Mouse (Mus musculus) brain, embryonic 14.5 days (tissue): ENCODE measurements around the gene Fras1.

ENCODE experiments used
- CTCF ChIP-seq: fragments of 200-500 bp; IDR thresholded peaks from 2 replicates; pipeline ENCODE4 v1.5.1; 2012; ENCODE audit warnings: inconsistent platforms, mild to moderate bottlenecking, moderate library complexity, borderline replicate concordance; ENCODE audit not compliant: insufficient read depth, insufficient read length; ENCODE audit errors: extremely low read depth
- POLR2A ChIP-seq: fragments of 200-500 bp; IDR thresholded peaks from 2 replicates; pipeline ENCODE4 v1.6.1; 2012; ENCODE audit warnings: mild to moderate bottlenecking, inconsistent platforms, borderline replicate concordance; ENCODE audit not compliant: poor library complexity, insufficient read depth, insufficient read length, severe bottlenecking; ENCODE audit errors: extremely low read depth

DNA sequence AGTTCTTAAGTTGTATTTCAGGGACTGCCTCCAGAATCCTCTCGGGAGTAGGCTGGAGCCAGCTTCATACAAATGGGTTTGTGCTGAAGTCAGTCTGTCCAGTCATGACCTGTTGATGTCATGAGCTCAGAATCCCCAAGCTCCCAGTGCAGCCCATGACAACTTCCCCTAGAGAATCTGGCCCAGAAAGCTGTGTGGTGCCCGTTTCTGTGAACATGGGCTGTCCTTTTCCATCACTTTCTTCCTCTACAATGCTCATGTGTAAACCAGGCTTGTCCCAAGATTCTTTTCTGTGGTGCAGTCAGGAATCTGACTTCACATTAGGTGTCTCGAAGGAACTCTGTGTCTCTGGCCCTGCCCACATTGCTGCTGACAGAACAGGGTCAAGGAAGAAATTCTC, 429.3 kb downstream of the Fras1 start:
- TF ChIP-seq POLR2A (no peak), CTCF (no peak)
